Mouse (Mus musculus): ENCODE data around the gene Vmn1r206.
"Not testable (repeated sequence)": the region's sequence is repeated elsewhere in the genome, so short reads cannot be mapped to it uniquely, and the experiment has no call there.

- TF ChIP-seq CTCF, POLR2A (IDR thresholded peaks at IDR 0.05; ENCODE audit: extremely low read depth, insufficient read depth, low read length): not testable (repeated sequence)
These were observed 49.1 kb downstream of the Vmn1r206 start for GRCm38 (mm10) chr13:22574911-22575310.

Measured in cortical plate, adult 2 months (tissue).